Mouse (Mus musculus): ENCODE data around the gene Kcnj12.

Kcnj12 gene

GRCm38 (mm10) chr11:61110113-61110512 is 87.7 kb downstream of the Kcnj12 start:
- no peak for DNase-seq (ENCODE audit: low spot score)

- DNase-seq (ENCODE audit: low spot score): no peak
Observed at GRCm38 (mm10) chr11:61110928-61111327, 88.6 kb downstream of the Kcnj12 start.

GRCm38 (mm10) chr11:61111472-61111871 is 89.1 kb downstream of the Kcnj12 start:
- DNase-seq (ENCODE audit: low spot score): no peak

- no peak for DNase-seq (ENCODE audit: low spot score)
Observed at GRCm38 (mm10) chr11:61112323-61112995, 90.1 kb downstream of the Kcnj12 start.

DNA sequence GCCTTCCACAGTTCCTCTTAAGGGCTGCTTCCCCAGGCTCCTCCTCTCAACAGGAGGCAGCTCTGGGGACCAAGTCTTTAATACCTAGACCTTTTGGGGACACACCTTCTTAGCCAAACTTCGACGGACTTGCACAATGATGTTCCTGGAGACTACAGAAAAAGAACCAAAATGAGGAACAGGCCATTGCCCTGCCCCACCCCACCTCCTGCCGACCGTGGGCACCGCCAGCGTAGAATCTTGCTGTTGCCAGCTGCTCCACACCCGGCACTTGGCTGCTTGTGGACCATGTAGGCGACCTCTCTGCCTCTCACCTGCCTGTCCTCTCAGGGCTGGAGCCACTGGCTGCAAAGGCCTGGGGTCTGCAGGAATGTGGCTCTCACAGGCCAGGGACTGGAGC is 93.9 kb downstream of the Kcnj12 start:
- DNase-seq (ENCODE audit: low spot score): no peak

- DNase-seq (ENCODE audit: low spot score): no peak
Observed at GRCm38 (mm10) chr11:61119996-61120583, 97.7 kb downstream of the Kcnj12 start.

Data from urinary bladder, postnatal 25 days (tissue).